Mouse (Mus musculus) spleen, postnatal 36 days (tissue): ENCODE measurements at regions not wholly inside any gene's neighbourhood (a gene's known extent, or its start where the extent isn't known, plus 50 kb on each side); places are given as distances from the start of the nearest gene placed in this dataset.
A peak's percentile ranks its signal among the peaks of the same experiment; 100 is the strongest.

Source experiments
- DNase-seq, 2 experiments: peaks; one replicate each; pipeline ENCODE4 v3.0.0; 2022; ENCODE audit warnings: low spot score in 2 of 2, mixed read lengths in 1 of 2

DNA sequence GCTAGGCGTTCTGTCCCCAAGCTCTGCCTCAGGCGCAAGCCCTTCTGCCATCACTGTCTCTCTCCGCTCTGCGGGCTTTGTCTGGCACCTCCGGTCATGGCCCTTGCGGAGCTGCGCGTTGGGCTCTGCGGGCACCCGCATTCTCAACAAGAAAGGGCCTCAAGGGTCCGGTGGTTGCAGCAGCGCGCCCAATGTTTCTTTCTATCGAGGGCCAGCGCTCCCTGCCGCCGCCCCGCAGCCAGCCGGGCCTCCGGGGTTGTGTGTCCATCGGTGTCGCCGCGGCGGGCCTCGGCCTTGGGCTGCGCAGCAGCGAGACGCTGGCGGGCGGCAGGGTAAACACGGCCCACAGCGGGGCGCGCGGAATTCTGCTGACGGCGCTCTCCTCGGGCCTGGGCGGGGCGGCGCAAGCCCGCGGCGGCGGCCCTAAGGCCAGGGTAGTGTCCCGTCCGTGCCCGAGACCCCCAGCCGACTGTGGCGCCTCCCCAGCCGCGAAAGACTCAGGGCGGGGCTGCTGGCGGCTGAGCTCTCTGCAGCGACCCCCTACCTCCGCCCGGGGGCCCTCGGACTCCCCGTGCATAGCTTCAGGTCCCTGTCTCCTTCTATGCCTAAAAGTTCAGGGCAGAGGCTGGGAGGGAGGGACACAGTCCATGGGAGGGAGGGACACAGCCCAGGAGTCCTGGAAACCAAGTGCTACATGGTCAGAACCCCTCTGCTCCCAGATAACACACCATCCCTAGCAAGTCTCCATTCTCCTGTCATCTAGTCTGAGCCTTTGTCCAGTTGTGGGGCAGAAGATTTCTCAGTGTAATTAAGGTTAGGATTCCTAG, 80.9 kb downstream of the Efnb1 start:
- no peak for DNase-seq

DNA sequence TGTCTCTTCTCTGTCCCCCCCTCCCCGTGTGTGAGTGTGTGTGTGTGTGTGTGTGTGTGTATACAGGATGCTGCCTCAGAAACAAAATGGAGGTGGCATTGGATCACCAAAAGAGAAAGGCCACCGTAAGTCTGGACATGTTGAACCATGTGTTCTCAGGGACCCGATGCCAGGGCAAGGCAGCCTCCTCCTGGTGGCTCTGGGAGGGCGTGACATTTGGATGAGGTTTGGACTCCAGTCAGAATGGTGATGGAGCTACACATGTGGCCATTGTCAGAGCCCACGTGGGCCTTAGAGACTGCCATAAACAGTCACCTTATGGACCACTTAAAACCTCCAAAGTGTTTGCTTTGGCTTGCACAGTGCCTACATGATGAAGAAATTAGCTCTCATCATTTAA, 80.0 kb downstream of the Efnb1 start:
- no peak for DNase-seq

DNA sequence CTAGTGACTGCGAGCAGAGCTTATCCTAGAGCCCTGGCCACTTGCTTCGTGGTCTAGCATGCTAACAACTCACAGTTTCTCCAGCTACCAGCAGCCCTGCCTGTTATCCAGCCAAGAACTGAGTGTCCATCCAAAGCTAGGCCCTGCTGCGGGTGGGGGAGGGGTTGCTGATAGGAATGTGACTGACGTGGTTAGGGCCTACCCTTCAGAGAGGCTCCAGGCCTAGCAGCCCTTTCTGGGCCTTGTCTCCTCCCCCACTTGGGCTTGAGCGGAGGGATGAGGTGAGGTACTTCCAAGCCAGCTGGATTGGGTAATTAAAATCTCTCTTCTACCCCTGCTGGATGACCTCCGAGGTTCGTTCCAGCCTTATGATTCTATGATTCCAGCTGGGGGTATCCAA, 79.2 kb downstream of the Efnb1 start:
- DNase-seq = no peak

DNA sequence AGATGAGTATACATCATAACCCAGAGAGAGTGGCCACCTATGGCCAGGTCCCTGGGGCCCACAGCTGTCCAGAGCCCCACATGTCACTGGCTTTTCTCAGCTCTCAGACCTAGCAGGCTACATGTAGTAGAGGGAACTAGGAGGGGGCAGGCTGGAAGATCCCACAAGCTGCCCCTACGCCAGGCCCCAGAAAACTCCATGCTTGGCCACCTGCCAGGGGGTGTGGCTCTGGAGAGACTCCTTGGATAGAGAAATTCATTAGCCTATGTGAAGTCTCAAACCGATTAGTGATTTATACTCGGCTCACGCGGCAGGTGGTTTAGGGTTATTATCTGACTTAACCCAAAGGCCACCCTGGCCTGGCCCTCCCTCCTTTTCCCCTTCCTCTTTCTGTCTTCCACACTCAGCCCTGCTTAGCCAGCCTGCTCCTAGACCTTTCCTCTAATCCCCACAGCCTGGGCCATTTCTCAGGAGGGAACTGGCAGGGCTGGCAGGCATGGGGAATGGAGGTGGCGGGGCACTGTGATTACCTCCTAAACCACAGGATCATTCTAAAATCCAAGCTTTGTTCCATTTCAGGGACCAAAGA, 77.7 kb downstream of the Efnb1 start:
- DNase-seq = no peak

DNA sequence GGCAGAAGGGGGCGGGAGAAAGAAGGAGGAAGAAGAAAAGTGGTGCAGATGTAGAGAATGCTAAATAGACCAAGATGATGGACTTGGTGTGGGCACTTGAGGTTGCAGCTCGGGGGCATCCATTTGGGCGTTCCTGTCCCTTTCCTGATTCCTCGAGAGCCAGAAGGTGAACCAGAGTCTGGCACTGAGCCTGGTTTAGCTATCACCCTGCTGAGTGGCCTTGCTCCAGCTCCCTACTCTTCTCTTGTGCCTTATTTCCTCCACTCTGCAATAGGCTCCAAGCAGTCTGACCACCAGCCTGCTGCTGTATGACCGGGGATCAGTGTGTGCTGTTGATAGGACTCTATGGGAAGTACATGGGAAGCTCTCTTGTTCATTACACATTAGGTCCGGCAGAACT, 68.1 kb downstream of the Efnb1 start:
- DNase-seq = no peak

GRCm38 (mm10) chrX:99201081-99201480, 65.2 kb downstream of the Efnb1 start:
- no peak for DNase-seq

- no peak for DNase-seq
These were observed 63.7 kb downstream of the Efnb1 start for GRCm38 (mm10) chrX:99199669-99200068.

GRCm38 (mm10) chrX:99198961-99199631, 63.2 kb downstream of the Efnb1 start:
- peak; percentile 23 to 24 for DNase-seq
